Mouse (Mus musculus) colon, adult 2 months (tissue): ENCODE results near the gene Derl3. TPM values are rescaled to one million over a fixed set of nuclear protein-coding genes. Genes with fewer than 3 reads are reported as not detected.

Experiments used
- polyA plus RNA-seq: library from polyadenylated mRNA; depleted of rRNA; stranded (reverse); fragments of >200 nt; gene quantifications from 2 replicates; pipeline ENCODE4 v1.2.3, GENCODE M21; 2012; rRNA removed

Gene Derl3
- 42.2 and 68.7 TPM in 2 replicates for polyA plus RNA-seq

GRCm38 (mm10) chr10:75893089-75893750, at the start of gene Derl3:
Gene Derl3 (plus strand): TSS chr10:75893413.

GRCm38 (mm10) chr10:75859786-75860470, 33.3 kb upstream of the Derl3 start, which contains the start of gene Mif:
Gene Mif (minus strand): TSS chr10:75860240.

GRCm38 (mm10) chr10:75921026-75921725, 28.0 kb downstream of the Derl3 start, which contains the start of gene Smarcb1:
Gene Smarcb1 (minus strand): TSS chr10:75921617.

GRCm38 (mm10) chr10:75932891-75933290, 39.7 kb downstream of the Derl3 start, which contains the start of gene Chchd10:
Gene Chchd10 (plus strand): TSS chr10:75933130.

GRCm38 (mm10) chr10:75935680-75936541, 42.7 kb downstream of the Derl3 start, which contains the start of gene Mmp11:
Gene Mmp11 (minus strand): TSS chr10:75936496.

GRCm38 (mm10) chr10:75940520-75940919, 47.3 kb downstream of the Derl3 start, which contains the start of gene Gm867:
Gene Gm867 (minus strand): TSS chr10:75940672.

GRCm38 (mm10) chr10:75942736-75943477, 49.7 kb downstream of the Derl3 start, which contains the start of gene Vpreb3:
Gene Vpreb3 (plus strand): TSS chr10:75943057.

Other genes starting within 250 kb of the Derl3 start
- gene Susd2, start 249.4 kb upstream of the Derl3 start, polyA plus RNA-seq: 22.0 and 27.3 TPM in 2 replicates
- 35.2 and 40.9 TPM in 2 replicates for gene Cabin1, start 129.1 kb upstream of the Derl3 start, polyA plus RNA-seq
- 91.9 and 107 TPM in 2 replicates for gene Ddt, start 120.0 kb upstream of the Derl3 start, polyA plus RNA-seq
- gene Gm20441, start 112.5 kb upstream of the Derl3 start, polyA plus RNA-seq: 0.49 TPM in 1 of 2 replicates, not detected in the other
- gene Gstt3, start 112.0 kb upstream of the Derl3 start, polyA plus RNA-seq: 79.4 and 82.9 TPM in 2 replicates
- 91.1 and 94.9 TPM in 2 replicates for gene Gstt1, start 94.8 kb upstream of the Derl3 start, polyA plus RNA-seq
- 0.13 TPM in 1 of 2 replicates, not detected in the other for gene Gstt4, start 70.9 kb upstream of the Derl3 start, polyA plus RNA-seq
- gene Gstt2, start 56.0 kb upstream of the Derl3 start, polyA plus RNA-seq: 202 and 342 TPM in 2 replicates
- gene Mif, start 33.2 kb upstream of the Derl3 start, polyA plus RNA-seq: 757 and 966 TPM in 2 replicates
- gene Smarcb1, start 28.2 kb downstream of the Derl3 start, polyA plus RNA-seq: 37.4 and 43.5 TPM in 2 replicates
- 907 and 1,047 TPM in 2 replicates for gene Chchd10, start 39.7 kb downstream of the Derl3 start, polyA plus RNA-seq
- gene Mmp11, start 43.1 kb downstream of the Derl3 start, polyA plus RNA-seq: 18.7 and 22.4 TPM in 2 replicates
- gene Gm867, start 47.3 kb downstream of the Derl3 start, polyA plus RNA-seq: not detected in 2 replicates
- gene Vpreb3, start 49.6 kb downstream of the Derl3 start, polyA plus RNA-seq: 8.1 and 9.0 TPM in 2 replicates
- 0.12 and 0.13 TPM in 2 replicates for gene Gm5134, start 61.1 kb downstream of the Derl3 start, polyA plus RNA-seq
- gene Zfp280b, start 139.2 kb downstream of the Derl3 start, polyA plus RNA-seq: 5.3 and 5.5 TPM in 2 replicates
- gene Slc5a4b, start 217.5 kb downstream of the Derl3 start, polyA plus RNA-seq: not detected in 2 replicates